In the genomic region with DNA sequence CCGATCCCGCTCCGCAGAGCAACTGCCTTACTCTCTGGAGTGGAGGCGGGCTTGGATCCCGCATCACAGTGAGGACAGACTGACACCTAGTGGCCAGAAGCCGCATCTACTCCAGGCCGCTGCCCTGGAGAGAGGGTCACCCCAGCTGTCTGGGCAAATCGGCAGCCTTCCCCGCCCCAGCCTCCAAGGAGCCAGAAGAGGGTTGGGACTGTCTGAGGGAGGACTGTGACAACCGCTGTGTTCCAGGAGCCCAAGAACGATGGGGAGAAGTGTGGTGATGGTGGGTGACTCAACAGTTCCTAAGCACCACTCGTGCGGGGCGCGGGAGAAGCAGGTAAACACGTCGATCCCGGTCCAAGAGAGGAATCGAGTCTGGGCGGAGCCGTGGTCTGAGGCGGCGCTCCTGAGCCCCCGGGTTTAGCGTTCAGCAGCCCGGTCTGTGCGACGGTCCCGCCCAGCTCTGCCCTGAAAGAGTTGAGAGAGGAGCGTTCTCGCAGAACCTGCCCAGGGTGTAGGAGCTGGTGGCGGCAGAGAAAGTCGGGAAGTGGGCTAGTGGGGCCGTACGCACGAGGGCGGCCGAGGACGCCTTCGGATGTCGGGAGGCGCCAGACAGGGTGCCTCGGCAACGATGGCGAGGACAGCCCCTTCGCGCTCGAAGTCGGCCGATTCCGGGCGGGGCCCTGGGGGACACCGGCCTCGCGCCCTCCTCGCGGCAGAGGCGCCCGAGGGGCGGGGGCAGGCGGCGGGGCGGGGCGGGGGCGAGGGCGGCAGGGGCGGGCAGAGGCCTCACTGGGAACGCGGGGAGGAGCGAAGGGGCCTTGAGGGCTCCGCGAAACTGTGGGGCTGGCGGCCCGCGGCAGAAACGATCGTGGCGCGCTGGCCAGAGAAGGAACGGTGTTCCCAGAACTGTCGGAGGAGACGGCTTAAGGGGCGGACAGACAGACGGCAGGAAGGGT, we compare ENCODE assay signal across 8 mouse cellular contexts. TPM values are rescaled to one million over a fixed set of nuclear protein-coding genes. Genes with fewer than 3 reads are reported as not detected.
DNase-seq lines count a peak whose midpoint lies in the region; ATAC-seq lines count a peak whose summit lies in the region.

No protein-coding gene starts in this region.

- peaks cover 3% of the 10 kb centered on the region for H3K36me3 ChIP-seq in intestine, embryonic 16.5 days (ENCODE audit: control insufficient read depth, insufficient read depth, low read length)

- H3K4me1 ChIP-seq in intestine, embryonic 16.5 days (ENCODE audit: control insufficient read depth, insufficient read depth, low read length), result peaks cover 50% of the 10 kb centered on the region

- peak overlapping the region; percentile 94 for H3K4me2 ChIP-seq in intestine, embryonic 16.5 days (ENCODE audit: low read depth, low read length)

- H3K27ac ChIP-seq in intestine, embryonic 16.5 days (ENCODE audit: low read length), result peak overlapping the region; percentile 99

- under 1% methylated on average over 68 of the region's 84 CpGs for WGBS in intestine, embryonic 16.5 days

- no peaks in the 10 kb centered on the region for H3K27me3 ChIP-seq in intestine, embryonic 16.5 days (replicated peaks; ENCODE audit: control insufficient read depth, insufficient read depth, low read length)

- H3K9ac ChIP-seq in intestine, embryonic 16.5 days (ENCODE audit: low read depth, low read length), result peak overlapping the region; percentile 89

- intact Hi-C loops in left cerebral cortex, postnatal 25 days (cut with DNase I), result loop anchor here (1.0 to 10.0 kb wide), 6 partner anchors 25 to 353 kb away; a partner anchor contains a TSS

- H3K4me3 ChIP-seq in intestine, embryonic 16.5 days (ENCODE audit: low read length), result peak overlapping the region; percentile 73

- peak; percentile 86 for ATAC-seq in intestine, embryonic 16.5 days

- H3K9me3 ChIP-seq in intestine, embryonic 16.5 days (ENCODE audit: control insufficient read depth, low read length), result no peaks in the 10 kb centered on the region

- DNase-seq in adrenal gland, adult 8-10 months, result peak; percentile 94
- peak; percentile 97 for DNase-seq in embryo, embryonic 9.5 days (ENCODE audit: extremely low spot score)
- peak; percentile 91 to 96 for DNase-seq in gastrocnemius, postnatal 4 days (ENCODE audit: low spot score in 2 of 2)
- DNase-seq in left cerebral cortex, postnatal 25 days (ENCODE audit: low spot score in 2 of 2), result peak; percentile 93 to 95
- DNase-seq in mesoderm, embryonic 11.5 days (ENCODE audit: low read depth, low spot score), result peak; percentile 97
- peak; percentile 90 for DNase-seq in right cerebral cortex, postnatal 25 days
- peak; percentile 96 to 98 for DNase-seq in urinary bladder, postnatal 4 days (ENCODE audit: low spot score in 2 of 2)

RNA-seq across cellular contexts. Expression of a gene that starts 1.7 kb away (rescaled TPM):
- 10 to 100 TPM; 54.5 to 65.1 (median 61.2) TPM for total RNA-seq in adrenal gland, adult 8-10 months (2022)
- total RNA-seq in gastrocnemius, postnatal 4 days (2021), result 10 to 100 TPM; 12.6 to 16.0 TPM
- 39.5 and 44.2 TPM in 2 replicates for polyA plus RNA-seq in intestine, embryonic 16.5 days (2015; fragmentation: Nextera tagmentation; extraction: Ambion mirVana)
- 10 to 100 TPM; 29.2 to 30.1 TPM for total RNA-seq in left cerebral cortex, postnatal 25 days (2021)

RNA-seq across cellular contexts. Expression of a gene that starts 1.7 kb away (rescaled TPM):
- total RNA-seq in adrenal gland, adult 8-10 months (2022), result 10 to 100 TPM; 10.7 to 29.6 (median 21.6) TPM
- total RNA-seq in gastrocnemius, postnatal 4 days (2021), result 1 to 10 TPM; 6.6 to 7.5 TPM
- polyA plus RNA-seq in intestine, embryonic 16.5 days (2015; fragmentation: Nextera tagmentation; extraction: Ambion mirVana), result 14.9 and 17.1 TPM in 2 replicates
- 1 to 10 TPM; 3.1 to 3.2 TPM for total RNA-seq in left cerebral cortex, postnatal 25 days (2021)

RNA-seq across cellular contexts. Expression of a gene that starts 5.2 kb away (rescaled TPM):
- 1,000 to 10,000 TPM; 1,361 to 1,741 (median 1,547) TPM for total RNA-seq in adrenal gland, adult 8-10 months (2022)
- 1,000 to 10,000 TPM; 1,488 to 1,617 TPM for total RNA-seq in gastrocnemius, postnatal 4 days (2021)
- 1,166 and 1,241 TPM in 2 replicates for polyA plus RNA-seq in intestine, embryonic 16.5 days (2015; fragmentation: Nextera tagmentation; extraction: Ambion mirVana)
- 100 to 1,000 TPM; 616 to 654 TPM for total RNA-seq in left cerebral cortex, postnatal 25 days (2021)

RNA-seq across cellular contexts. Expression of a gene that starts 10.0 kb away (rescaled TPM):
- 100 to 1,000 TPM in 2 of 4 experiments, 10 to 100 TPM in 2; 72.8 to 116 (median 98.4) TPM for total RNA-seq in adrenal gland, adult 8-10 months (2022)
- 10 to 100 TPM; 43.9 to 45.7 TPM for total RNA-seq in gastrocnemius, postnatal 4 days (2021)
- 71.0 and 73.4 TPM in 2 replicates for polyA plus RNA-seq in intestine, embryonic 16.5 days (2015; fragmentation: Nextera tagmentation; extraction: Ambion mirVana)
- total RNA-seq in left cerebral cortex, postnatal 25 days (2021), result 10 to 100 TPM; 20.2 to 24.8 TPM

RNA-seq across cellular contexts. Expression of a gene that starts 12.8 kb away (rescaled TPM):
- 10 to 100 TPM; 18.0 to 31.3 (median 22.8) TPM for total RNA-seq in adrenal gland, adult 8-10 months (2022)
- total RNA-seq in gastrocnemius, postnatal 4 days (2021), result 10 to 100 TPM; 36.5 to 41.4 TPM
- 73.9 and 79.8 TPM in 2 replicates for polyA plus RNA-seq in intestine, embryonic 16.5 days (2015; fragmentation: Nextera tagmentation; extraction: Ambion mirVana)
- total RNA-seq in left cerebral cortex, postnatal 25 days (2021), result 10 to 100 TPM; 11.3 to 12.5 TPM

Comparison
In these comparisons a context has a peak if more than half of its experiments do, and no peak if none do; other contexts are left out.
1. Peak in every context shown above with its lines: DNase-seq, ATAC-seq, H3K4me3 ChIP-seq and H3K27ac ChIP-seq.